Mouse (Mus musculus) frontal cortex, adult (tissue): Measurements from ENCODE around the gene Ercc6l2.

ENCODE experiments used
- ATAC-seq: cut with Nextera tagmentation; 2 replicates; pipeline ENCODE4 v1.9.2; 2017; ENCODE audit warnings: mild to moderate bottlenecking, moderate library complexity, mixed read lengths; ENCODE audit not compliant: low TSS enrichment

Gene Ercc6l2

DNA sequence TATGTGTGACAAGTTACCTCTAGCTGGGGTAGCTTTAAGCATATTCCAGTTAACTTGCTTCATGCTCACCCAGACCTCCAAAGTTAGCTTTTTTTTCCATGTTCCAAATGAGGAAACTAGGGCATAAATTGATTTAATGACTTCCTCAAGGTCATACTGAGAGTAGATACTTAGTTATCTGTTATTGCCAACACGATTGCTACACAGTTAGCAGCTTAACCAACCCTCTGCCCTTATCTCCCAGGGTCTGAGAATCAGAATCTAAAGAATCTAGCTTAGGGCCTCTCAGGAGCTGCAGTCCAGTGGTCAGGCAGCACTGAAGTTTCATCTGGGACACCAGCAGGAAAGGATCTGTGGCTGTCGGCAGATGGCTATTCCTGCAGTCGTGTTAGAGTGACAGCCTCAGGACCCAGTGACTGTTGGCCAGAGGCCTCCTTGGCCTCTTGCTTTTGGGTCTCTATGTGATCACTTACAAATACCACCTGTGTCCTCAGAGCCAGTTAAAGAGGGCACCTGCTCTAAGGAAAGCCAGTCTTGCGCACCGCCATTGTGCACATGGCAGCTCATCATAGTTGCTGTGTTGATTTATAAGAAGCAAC is 115.0 kb downstream of the Ercc6l2 start:
- ATAC-seq = no peak

GRCm38 (mm10) chr13:63930525-63930924 is 115.5 kb downstream of the Ercc6l2 start:
- no peak for ATAC-seq

DNA sequence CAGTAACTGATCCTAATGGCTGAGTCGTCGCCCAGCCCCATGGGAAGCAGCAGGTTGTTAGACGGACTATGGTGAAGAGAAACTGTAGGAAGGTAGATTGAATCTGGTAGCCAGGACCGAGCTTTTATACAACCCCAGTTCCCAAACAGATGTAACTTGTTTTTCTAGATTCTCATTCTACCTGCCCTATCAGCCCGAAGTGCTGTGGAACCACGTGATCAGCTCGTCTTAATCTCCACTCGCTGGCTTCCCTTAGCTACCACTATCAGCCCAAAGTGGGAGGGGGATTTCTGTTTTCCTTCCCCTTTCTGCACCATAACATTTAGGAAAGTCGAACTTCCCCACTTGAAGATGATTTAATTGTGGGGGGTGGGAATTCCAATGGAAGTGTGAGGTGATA is 121.3 kb downstream of the Ercc6l2 start:
- ATAC-seq = no peak

- ATAC-seq = no peak
These were observed 125.2 kb downstream of the Ercc6l2 start for GRCm38 (mm10) chr13:63940257-63940656.

DNA sequence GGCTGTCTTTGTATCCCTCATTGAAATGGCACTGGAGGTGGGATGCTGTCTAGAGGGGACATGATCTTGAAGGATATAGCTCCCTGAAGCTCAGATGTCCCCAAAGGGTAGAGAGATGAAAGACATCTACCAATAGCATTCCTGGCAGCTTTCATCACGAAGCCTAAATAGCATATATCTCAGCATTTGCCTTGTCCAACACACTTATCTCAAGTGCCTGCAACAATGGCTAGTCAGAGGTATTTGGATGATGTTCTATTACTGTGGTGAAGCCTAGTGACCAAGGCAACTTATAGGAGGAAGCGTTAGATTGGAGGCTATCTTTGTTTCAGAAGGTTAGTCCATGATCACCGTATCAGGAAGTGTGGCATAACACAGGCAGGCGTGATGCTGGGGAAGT is 126.1 kb downstream of the Ercc6l2 start:
- no peak for ATAC-seq

DNA sequence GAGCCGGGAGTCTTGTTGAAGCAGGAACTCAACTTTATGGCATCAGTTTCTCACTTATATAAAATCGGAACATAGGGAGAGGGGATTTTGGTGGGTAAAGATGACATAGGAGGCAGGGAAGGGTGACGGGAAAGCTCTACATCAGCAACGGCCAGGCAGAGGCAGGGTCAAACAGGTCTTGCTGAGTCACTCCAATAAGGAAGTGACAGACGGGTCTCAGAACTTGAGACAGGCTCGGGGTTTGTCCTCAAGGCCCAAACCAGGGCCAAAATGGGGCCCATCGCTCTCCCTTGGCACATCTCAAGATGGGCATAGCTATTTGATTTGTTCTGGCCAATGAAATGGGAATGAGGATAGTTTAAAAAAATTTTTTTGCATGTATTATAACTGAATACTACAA is 128.6 kb downstream of the Ercc6l2 start:
- no peak for ATAC-seq

DNA sequence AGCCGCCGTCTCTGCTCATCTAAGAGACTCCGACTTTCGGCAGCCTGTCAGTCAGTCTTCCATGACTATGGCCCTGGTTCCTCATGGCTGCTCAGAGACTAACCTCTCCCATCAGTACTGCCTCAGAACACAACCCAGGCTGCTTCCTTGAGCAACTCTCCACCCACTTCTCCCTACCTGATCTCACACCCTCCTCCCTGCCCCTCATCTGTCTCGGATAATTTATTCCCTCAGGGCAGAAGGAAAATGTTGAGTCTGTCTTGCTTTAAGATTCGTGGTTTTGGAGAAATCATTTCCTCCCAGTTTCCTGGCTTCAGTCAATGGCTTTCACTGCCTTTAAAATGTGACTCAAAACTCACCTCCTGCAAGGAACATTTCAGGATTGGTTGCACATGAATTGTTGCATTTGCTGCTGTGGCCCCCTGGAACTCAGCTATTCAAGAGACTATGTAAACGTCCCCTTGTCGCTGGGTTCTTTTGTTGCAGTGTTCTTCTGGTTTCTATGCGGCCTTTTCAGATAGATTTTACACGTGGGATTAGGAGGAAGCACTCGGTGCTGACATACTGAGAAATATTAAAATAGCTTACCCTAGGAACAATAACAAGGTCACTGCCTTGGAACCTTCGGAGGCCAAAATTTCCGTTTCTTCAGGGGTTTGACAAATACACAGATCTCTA is 129.4 kb downstream of the Ercc6l2 start:
- no peak for ATAC-seq
